Mouse (Mus musculus): ENCODE data around the gene Ace2. TPM values are rescaled to one million over a fixed set of nuclear protein-coding genes. Genes with fewer than 3 reads are reported as not detected.

The Ace2 gene
- polyA plus RNA-seq, 1 experiment = not detected

- no peak for TF ChIP-seq POLR2A (IDR thresholded peaks at IDR 0.05; ENCODE audit: insufficient read depth, low read depth, low read length)
- TF ChIP-seq CTCF (IDR thresholded peaks at IDR 0.05; ENCODE audit: insufficient read depth, low read depth, low read length) = no peak
- no peak overlapping the region for H3K4me3 ChIP-seq (ENCODE audit: insufficient read depth, low read depth, low read length)
- H3K4me1 ChIP-seq (ENCODE audit: control insufficient read depth, insufficient read depth, low read length) = no peaks in the 10 kb centered on the region
- H3K27ac ChIP-seq (ENCODE audit: insufficient read depth, low read depth, low read length) = no peak overlapping the region
- 96% methylated on average over 6 of the region's 6 CpGs for WGBS
Measured at GRCm38 (mm10) chrX:164113744-164114143, 25.4 kb upstream of the Ace2 start.

DNA sequence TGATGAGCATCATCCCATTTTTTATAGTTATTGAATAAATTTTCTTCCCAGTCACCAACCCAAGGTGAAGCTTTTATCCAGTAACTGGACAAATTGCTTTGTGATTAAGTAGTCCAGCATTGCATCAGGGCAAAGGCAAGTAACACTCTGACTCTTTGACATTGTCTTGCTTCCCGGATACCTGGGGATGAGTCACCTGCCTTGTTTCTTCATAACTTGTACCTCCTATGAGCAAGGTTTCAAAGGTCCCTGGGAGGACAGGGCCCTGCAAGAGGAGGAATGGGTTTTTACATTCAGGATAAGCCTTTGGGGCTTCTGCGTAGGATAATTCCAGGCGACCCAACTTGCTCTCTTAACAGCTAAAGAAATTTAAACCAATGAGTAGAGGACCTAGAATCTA, 15.2 kb upstream of the Ace2 start:
- WGBS = 98% methylated on average over 3 of the region's 3 CpGs
- Histone ChIP-seq H3K4me1 (ENCODE audit: control insufficient read depth, insufficient read depth, low read length) (no peaks in the 10 kb centered on the region), H3K4me3 (ENCODE audit: insufficient read depth, low read depth, low read length) (no peak overlapping the region), H3K27ac (ENCODE audit: insufficient read depth, low read depth, low read length) (no peak overlapping the region)
- TF ChIP-seq POLR2A (IDR thresholded peaks at IDR 0.05; ENCODE audit: insufficient read depth, low read depth, low read length) (no peak), CTCF (IDR thresholded peaks at IDR 0.05; ENCODE audit: insufficient read depth, low read depth, low read length) (no peak)

- TF ChIP-seq CTCF (IDR thresholded peaks at IDR 0.05; ENCODE audit: insufficient read depth, low read depth, low read length) = no peak
- TF ChIP-seq POLR2A (IDR thresholded peaks at IDR 0.05; ENCODE audit: insufficient read depth, low read depth, low read length) = no peak
Measured at GRCm38 (mm10) chrX:164133531-164133930, 5.6 kb upstream of the Ace2 start.

DNA sequence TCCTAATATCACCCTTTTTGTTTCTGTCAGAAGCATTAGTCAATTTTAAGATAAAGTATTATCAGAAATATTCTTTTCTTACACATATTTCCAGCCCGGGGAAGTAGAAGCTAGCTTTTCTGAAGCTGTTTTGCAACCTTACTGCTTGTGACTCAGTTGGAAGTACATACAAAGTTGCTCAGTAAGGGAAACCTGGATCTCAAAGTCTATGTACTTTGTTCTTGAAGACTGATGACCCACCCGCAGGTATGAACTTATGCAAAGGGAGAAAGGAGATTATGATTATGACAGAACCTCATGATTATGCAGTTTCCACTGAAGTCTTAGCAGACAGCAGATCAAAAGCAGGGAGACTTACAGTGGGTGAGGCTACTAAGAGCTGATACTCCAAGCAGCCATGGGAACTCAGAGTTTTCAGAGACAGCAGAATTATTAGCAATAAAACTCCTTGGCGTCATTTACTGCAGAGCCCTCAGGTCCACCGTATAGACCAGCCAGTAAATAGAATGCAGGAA, 3.8 kb upstream of the Ace2 start:
- Histone ChIP-seq H3K4me3 (ENCODE audit: insufficient read depth, low read depth, low read length) (no peak overlapping the region), H3K27ac (ENCODE audit: insufficient read depth, low read depth, low read length) (no peak overlapping the region), H3K4me1 (ENCODE audit: control insufficient read depth, insufficient read depth, low read length) (no peaks in the 10 kb centered on the region)
- 83% methylated on average over 4 of the region's 4 CpGs for WGBS
- no peak for TF ChIP-seq CTCF (IDR thresholded peaks at IDR 0.05; ENCODE audit: insufficient read depth, low read depth, low read length)
- TF ChIP-seq POLR2A (IDR thresholded peaks at IDR 0.05; ENCODE audit: insufficient read depth, low read depth, low read length) = no peak

More at GRCm38 (mm10) chrX:164133531-164133930, 5.6 kb upstream of the Ace2 start:
- no peaks in the 10 kb centered on the region for H3K4me1 ChIP-seq (ENCODE audit: control insufficient read depth, insufficient read depth, low read length)
- 81% methylated on average over 3 of the region's 3 CpGs for WGBS
- no peak overlapping the region for H3K4me3 ChIP-seq (ENCODE audit: insufficient read depth, low read depth, low read length)
- H3K27ac ChIP-seq (ENCODE audit: insufficient read depth, low read depth, low read length) = no peak overlapping the region

- Histone ChIP-seq H3K4me3 (ENCODE audit: insufficient read depth, low read depth, low read length) (no peak overlapping the region), H3K27ac (ENCODE audit: insufficient read depth, low read depth, low read length) (no peak overlapping the region), H3K4me1 (ENCODE audit: control insufficient read depth, insufficient read depth, low read length) (no peaks in the 10 kb centered on the region)
- TF ChIP-seq POLR2A (IDR thresholded peaks at IDR 0.05; ENCODE audit: insufficient read depth, low read depth, low read length) (no peak), CTCF (IDR thresholded peaks at IDR 0.05; ENCODE audit: insufficient read depth, low read depth, low read length) (no peak)
- WGBS = 79% methylated on average over 6 of the region's 6 CpGs
Measured at GRCm38 (mm10) chrX:164145463-164146250, 6.5 kb downstream of the Ace2 start.

GRCm38 (mm10) chrX:164152703-164153102, 13.6 kb downstream of the Ace2 start:
- Histone ChIP-seq H3K4me3 (ENCODE audit: insufficient read depth, low read depth, low read length) (no peak overlapping the region), H3K4me1 (ENCODE audit: control insufficient read depth, insufficient read depth, low read length) (no peaks in the 10 kb centered on the region), H3K27ac (ENCODE audit: insufficient read depth, low read depth, low read length) (no peak overlapping the region)
- no peak for TF ChIP-seq POLR2A (IDR thresholded peaks at IDR 0.05; ENCODE audit: insufficient read depth, low read depth, low read length)
- no peak for TF ChIP-seq CTCF (IDR thresholded peaks at IDR 0.05; ENCODE audit: insufficient read depth, low read depth, low read length)
- 75% methylated on average over 2 of the region's 2 CpGs for WGBS

- H3K4me1 ChIP-seq (ENCODE audit: control insufficient read depth, insufficient read depth, low read length) = no peaks in the 10 kb centered on the region
- no peak overlapping the region for H3K4me3 ChIP-seq (ENCODE audit: insufficient read depth, low read depth, low read length)
- TF ChIP-seq POLR2A (IDR thresholded peaks at IDR 0.05; ENCODE audit: insufficient read depth, low read depth, low read length) = no peak
- no peak for TF ChIP-seq CTCF (IDR thresholded peaks at IDR 0.05; ENCODE audit: insufficient read depth, low read depth, low read length)
Measured at GRCm38 (mm10) chrX:164153606-164154005, 14.5 kb downstream of the Ace2 start.

GRCm38 (mm10) chrX:164154594-164154993, 15.5 kb downstream of the Ace2 start:
- Histone ChIP-seq H3K27ac (ENCODE audit: insufficient read depth, low read depth, low read length) (no peak overlapping the region), H3K4me3 (ENCODE audit: insufficient read depth, low read depth, low read length) (no peak overlapping the region), H3K4me1 (ENCODE audit: control insufficient read depth, insufficient read depth, low read length) (no peaks in the 10 kb centered on the region)
- TF ChIP-seq CTCF (IDR thresholded peaks at IDR 0.05; ENCODE audit: insufficient read depth, low read depth, low read length) (no peak), POLR2A (IDR thresholded peaks at IDR 0.05; ENCODE audit: insufficient read depth, low read depth, low read length) (no peak)
- 80% methylated on average over 5 of the region's 5 CpGs for WGBS

More at GRCm38 (mm10) chrX:164153606-164154005, 14.5 kb downstream of the Ace2 start:
- no peak overlapping the region for H3K27ac ChIP-seq (ENCODE audit: insufficient read depth, low read depth, low read length)

GRCm38 (mm10) chrX:164164681-164165080, 25.5 kb downstream of the Ace2 start:
- TF ChIP-seq CTCF (IDR thresholded peaks at IDR 0.05; ENCODE audit: insufficient read depth, low read depth, low read length) (no peak), POLR2A (IDR thresholded peaks at IDR 0.05; ENCODE audit: insufficient read depth, low read depth, low read length) (no peak)
- H3K4me1 ChIP-seq (ENCODE audit: control insufficient read depth, insufficient read depth, low read length) = no peaks in the 10 kb centered on the region
- WGBS = 87% methylated on average over 1 of the region's 1 CpGs
- no peak overlapping the region for H3K27ac ChIP-seq (ENCODE audit: insufficient read depth, low read depth, low read length)
- H3K4me3 ChIP-seq (ENCODE audit: insufficient read depth, low read depth, low read length) = no peak overlapping the region
